Mouse (Mus musculus) hindbrain, embryonic 10.5 days (tissue): ENCODE results near the gene Trove2. TPM values are rescaled to one million over a fixed set of nuclear protein-coding genes. Genes with fewer than 3 reads are reported as not detected.

Experiments used
- DNase-seq: peaks from one replicate; pipeline ENCODE4 v3.0.0-alpha.2; 2017; ENCODE audit warnings: low spot score
- H3K27ac ChIP-seq: fragments of 300-500 bp; sonication (generic); 2 replicates; pipeline ENCODE4 v1.5.1; 2016; ENCODE audit warnings: mild to moderate bottlenecking, moderate library complexity
- H3K27me3 ChIP-seq: fragments of 300-500 bp; sonication (generic); 2 replicates; pipeline ENCODE4 v1.6.1; 2016; ENCODE audit warnings: mild to moderate bottlenecking; ENCODE audit not compliant: poor library complexity, insufficient read depth, severe bottlenecking
- H3K36me3 ChIP-seq: fragments of 300-500 bp; sonication (generic); 2 replicates; pipeline ENCODE4 v1.6.1; 2016; ENCODE audit warnings: mild to moderate bottlenecking, moderate library complexity
- H3K4me1 ChIP-seq: fragments of 300-500 bp; sonication (generic); replicated peaks from 2 replicates; pipeline ENCODE4 v1.6.1; 2016; ENCODE audit warnings: mild to moderate bottlenecking
- H3K4me3 ChIP-seq: fragments of 300-500 bp; sonication (generic); 2 replicates; pipeline ENCODE4 v1.5.1; 2016; ENCODE audit warnings: mild to moderate bottlenecking, moderate library complexity
- H3K9me3 ChIP-seq: fragments of 300-500 bp; sonication (generic); 2 replicates; pipeline ENCODE4 v1.6.1; 2016; ENCODE audit warnings: mild to moderate bottlenecking, moderate library complexity
- WGBS: fragments of 180-500 bp; shearing (Covaris S2); methylation state at CpG from one replicate; pipeline ENCODE4 v1.1.7; 2016; 5-methylcytosine and 5-hydroxymethylcytosine counted together
- polyA plus RNA-seq: library from polyadenylated mRNA; unstranded; fragments of >200 nt; fragmentation: Nextera tagmentation; extraction: Ambion mirVana; gene quantifications from 2 replicates; pipeline ENCODE4 v1.2.1, GENCODE M21; 2016

Gene Trove2
- polyA plus RNA-seq, 1 experiment from 2014 or later, result 26.5 TPM

DNA sequence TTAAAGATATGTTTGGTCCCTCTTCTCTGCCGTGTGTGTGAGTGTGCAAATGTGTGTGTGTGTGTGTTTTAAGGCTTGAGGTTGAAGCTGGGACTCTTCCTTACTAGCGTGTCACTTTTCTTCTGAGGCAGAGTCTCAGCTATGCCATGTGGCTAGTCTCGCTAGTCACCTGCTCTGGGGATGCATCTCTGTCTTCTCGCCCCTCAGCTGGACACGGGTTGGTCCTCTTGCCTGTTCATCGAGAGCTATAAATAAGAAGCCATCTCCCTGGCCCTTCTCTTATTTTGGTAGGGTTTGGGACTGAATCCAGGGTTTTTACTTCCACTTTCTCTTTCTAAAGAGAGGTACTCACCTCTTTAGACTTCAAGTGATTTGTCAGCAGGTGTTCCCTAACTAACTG is 10.6 kb downstream of the Trove2 start:
- Histone ChIP-seq H3K9me3 (no peaks in the 10 kb centered on the region), H3K27me3 (no peaks in the 10 kb centered on the region), H3K4me1 (peaks cover 8% of the 10 kb centered on the region; the same call in 1 of the 2 replicates), H3K27ac (no peak overlapping the region), H3K4me3 (no peak overlapping the region), H3K36me3 (peaks cover 69% of the 10 kb centered on the region)
- WGBS, result 90% methylated on average over 6 of the region's 6 CpGs
- no peak for DNase-seq

DNA sequence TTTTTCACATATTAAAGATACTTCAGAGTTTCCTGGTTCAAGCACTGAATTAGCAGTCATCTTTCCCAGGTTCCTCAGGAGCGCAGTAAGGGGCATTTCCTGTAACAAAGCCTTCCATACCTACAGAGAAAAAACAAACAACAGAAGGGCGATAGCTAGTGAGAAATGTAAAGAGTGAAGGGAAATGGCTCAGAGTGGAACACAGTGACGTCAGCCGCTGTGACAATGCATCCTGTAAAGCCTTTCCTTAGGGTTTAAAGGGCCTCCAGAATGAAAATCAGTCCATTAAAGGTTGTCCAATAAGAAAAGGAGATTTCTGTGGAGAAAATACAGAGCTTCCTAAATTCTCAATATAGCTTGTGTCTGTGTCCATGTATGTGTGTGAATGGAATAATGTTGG is 11.1 kb downstream of the Trove2 start:
- no peak for DNase-seq
- Histone ChIP-seq H3K27ac (no peak overlapping the region), H3K36me3 (peaks cover 74% of the 10 kb centered on the region), H3K4me3 (no peak overlapping the region), H3K9me3 (no peaks in the 10 kb centered on the region), H3K4me1 (peaks cover 7% of the 10 kb centered on the region; the same call in 1 of the 2 replicates), H3K27me3 (no peaks in the 10 kb centered on the region)
- WGBS, result 87% methylated on average over 4 of the region's 4 CpGs

DNA sequence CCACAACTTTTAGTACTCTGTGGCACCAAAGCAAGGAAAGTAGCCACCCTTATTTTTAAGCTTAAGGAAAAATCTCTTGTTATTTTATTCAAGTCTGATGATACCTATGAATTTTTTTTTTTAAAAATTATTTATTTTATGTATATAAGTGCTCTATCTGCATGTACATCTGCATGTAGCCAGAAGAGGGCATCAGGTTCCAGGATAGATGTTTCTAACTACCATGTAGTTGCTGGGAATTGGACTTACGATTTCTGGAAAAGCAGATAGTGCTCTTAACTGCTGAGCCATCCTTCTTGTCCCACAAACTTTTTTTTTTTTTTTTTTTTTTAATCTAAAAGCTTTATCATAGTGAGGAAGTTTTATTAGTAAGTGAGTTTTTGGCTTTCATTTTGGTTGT is 12.4 kb downstream of the Trove2 start:
- Histone ChIP-seq H3K4me3 (no peak overlapping the region), H3K27ac (no peak overlapping the region), H3K27me3 (no peaks in the 10 kb centered on the region), H3K9me3 (no peaks in the 10 kb centered on the region), H3K36me3 (peaks cover 75% of the 10 kb centered on the region), H3K4me1 (no peaks in the 10 kb centered on the region)
- 81% methylated on average over 1 of the region's 1 CpGs for WGBS
- no peak for DNase-seq

DNA sequence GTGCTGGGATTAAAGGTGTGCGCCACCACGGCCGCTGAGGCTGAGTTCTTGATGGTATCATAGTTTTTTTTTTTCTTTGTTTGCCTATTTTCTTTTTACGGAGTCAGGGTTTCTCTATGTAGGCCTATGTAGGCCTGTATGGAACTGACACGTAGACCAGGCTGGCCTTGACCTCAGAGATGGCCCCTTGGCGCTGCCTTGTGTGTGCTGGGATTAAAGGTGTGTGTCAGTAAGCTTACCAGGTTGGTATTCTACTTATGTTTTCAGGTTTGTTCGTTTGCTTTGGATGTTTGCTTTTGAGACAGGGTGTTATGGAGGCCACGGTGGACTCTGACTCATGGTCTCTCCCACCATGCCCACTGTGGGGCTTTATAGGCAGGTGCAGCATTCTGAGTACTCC is 14.7 kb downstream of the Trove2 start:
- H3K4me1 ChIP-seq, result no peaks in the 10 kb centered on the region
- DNase-seq, result no peak
- H3K9me3 ChIP-seq, result no peaks in the 10 kb centered on the region
- H3K27ac ChIP-seq, result no peak overlapping the region
- H3K4me3 ChIP-seq, result no peak overlapping the region
- 89% methylated on average over 8 of the region's 8 CpGs for WGBS
- H3K36me3 ChIP-seq, result peaks cover 94% of the 10 kb centered on the region
- H3K27me3 ChIP-seq, result no peaks in the 10 kb centered on the region

DNA sequence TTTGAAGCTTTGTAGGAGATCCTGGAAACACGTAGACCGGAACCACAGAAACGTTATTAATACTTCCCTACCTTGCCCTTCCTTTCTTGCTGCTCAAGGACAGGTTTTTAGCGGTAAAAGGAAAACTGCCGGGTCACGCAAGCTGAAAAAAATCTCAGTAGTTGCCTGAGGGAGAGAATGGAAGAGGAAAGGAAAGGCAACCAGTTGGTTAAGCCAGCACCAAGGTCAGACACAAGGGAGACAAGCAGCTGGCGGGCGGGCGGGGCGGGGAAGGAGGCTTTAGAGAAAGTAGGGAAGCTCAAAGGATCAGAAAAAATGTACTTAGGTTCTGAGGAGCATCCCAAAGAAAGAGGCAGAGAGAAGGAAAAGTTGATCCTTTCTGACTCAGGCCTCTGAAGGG is 31.0 kb downstream of the Trove2 start:
- peaks cover 59% of the 10 kb centered on the region for H3K36me3 ChIP-seq
- H3K4me3 ChIP-seq, result no peak overlapping the region
- H3K27ac ChIP-seq, result no peak overlapping the region
- 0 out of 2 replicates have a peak, but pooled peaks cover 11% of the 10 kb centered on the region for H3K4me1 ChIP-seq
- 90% methylated on average over 10 of the region's 10 CpGs for WGBS
- DNase-seq, result no peak
- no peaks in the 10 kb centered on the region for H3K27me3 ChIP-seq
- no peaks in the 10 kb centered on the region for H3K9me3 ChIP-seq

DNA sequence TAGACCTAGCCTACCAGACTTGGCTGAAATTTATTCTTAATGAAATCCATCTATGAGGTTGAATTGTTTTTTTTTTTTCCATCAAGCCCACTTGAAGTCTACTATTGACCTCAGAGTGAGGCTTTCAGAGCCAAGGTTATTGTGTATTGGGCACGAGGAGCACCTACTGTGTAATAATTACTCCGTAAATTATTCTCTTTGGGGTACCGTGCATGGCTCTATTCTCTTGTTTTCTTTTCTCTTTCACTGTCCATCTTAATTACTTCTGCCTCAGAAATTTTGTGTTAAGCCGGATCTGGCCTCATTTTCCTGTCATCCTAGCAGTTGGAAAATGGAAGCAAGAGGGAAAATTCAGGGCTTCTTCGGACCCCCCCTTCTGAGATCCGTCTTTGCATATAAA is 34.7 kb downstream of the Trove2 start:
- WGBS, result 68% methylated on average over 6 of the region's 6 CpGs
- no peak overlapping the region for H3K27ac ChIP-seq
- DNase-seq, result no peak

DNA sequence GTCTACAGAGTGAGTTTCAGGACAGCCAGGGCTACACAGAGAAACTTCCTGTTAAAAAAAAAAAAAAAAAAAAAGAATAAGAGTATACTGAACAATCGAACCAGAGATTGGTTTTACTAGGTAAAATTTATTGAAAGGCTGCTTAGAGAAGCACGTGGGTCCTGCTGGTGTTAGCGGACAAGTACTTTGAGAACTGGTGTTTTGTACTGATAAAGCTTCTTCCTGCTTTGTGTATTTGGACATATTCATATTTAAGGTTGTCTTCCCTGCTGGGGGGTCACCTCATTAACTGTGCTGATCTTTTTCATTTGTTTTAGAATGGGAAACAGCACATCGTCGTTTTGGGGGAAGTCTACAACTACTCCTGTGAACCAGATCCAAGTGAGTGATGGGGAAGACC is 35.5 kb downstream of the Trove2 start:
- peaks cover 4% of the 10 kb centered on the region; the same call in 1 of the 2 replicates for H3K27me3 ChIP-seq

More for the DNA sequence above, 34.7 kb downstream of the Trove2 start:
- H3K27me3 ChIP-seq, result peaks cover 4% of the 10 kb centered on the region; the same call in 1 of the 2 replicates
- H3K9me3 ChIP-seq, result no peaks in the 10 kb centered on the region
- H3K4me3 ChIP-seq, result no peak overlapping the region
- H3K4me1 ChIP-seq, result peaks cover 19% of the 10 kb centered on the region
- H3K36me3 ChIP-seq, result peaks cover 45% of the 10 kb centered on the region

DNA sequence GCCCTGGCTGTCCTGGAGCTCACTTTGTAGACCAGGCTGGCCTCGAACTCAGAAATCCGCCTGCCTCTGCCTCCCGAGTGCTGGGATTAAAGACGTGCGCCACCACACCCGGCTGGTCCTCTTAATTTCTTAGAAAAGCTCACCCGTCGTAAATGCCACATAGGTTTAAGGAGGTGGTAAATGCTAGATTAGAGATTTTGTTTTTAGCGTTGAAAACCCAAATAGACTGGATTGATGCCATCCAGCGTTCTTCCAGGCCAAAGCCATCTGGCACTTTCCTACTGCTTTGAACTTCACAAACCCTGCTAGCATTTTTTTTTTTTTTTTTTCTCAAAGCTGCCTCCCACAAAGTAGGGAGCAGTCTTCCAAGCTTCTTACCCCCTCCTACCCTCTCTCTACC is 36.3 kb downstream of the Trove2 start:
- Histone ChIP-seq H3K9me3 (no peaks in the 10 kb centered on the region), H3K36me3 (peaks cover 30% of the 10 kb centered on the region), H3K4me3 (no peak overlapping the region; the same call in 1 of the 2 replicates), H3K27ac (no peak overlapping the region), H3K4me1 (peaks cover 19% of the 10 kb centered on the region), H3K27me3 (peaks cover 4% of the 10 kb centered on the region; the same call in 1 of the 2 replicates)
- 91% methylated on average over 10 of the region's 10 CpGs for WGBS
- DNase-seq, result no peak

More for the DNA sequence above, 35.5 kb downstream of the Trove2 start:
- WGBS, result 90% methylated on average over 5 of the region's 5 CpGs
- Histone ChIP-seq H3K27ac (no peak overlapping the region), H3K9me3 (no peaks in the 10 kb centered on the region), H3K4me1 (peaks cover 19% of the 10 kb centered on the region), H3K4me3 (no peak overlapping the region), H3K36me3 (peaks cover 38% of the 10 kb centered on the region)
- DNase-seq, result no peak

DNA sequence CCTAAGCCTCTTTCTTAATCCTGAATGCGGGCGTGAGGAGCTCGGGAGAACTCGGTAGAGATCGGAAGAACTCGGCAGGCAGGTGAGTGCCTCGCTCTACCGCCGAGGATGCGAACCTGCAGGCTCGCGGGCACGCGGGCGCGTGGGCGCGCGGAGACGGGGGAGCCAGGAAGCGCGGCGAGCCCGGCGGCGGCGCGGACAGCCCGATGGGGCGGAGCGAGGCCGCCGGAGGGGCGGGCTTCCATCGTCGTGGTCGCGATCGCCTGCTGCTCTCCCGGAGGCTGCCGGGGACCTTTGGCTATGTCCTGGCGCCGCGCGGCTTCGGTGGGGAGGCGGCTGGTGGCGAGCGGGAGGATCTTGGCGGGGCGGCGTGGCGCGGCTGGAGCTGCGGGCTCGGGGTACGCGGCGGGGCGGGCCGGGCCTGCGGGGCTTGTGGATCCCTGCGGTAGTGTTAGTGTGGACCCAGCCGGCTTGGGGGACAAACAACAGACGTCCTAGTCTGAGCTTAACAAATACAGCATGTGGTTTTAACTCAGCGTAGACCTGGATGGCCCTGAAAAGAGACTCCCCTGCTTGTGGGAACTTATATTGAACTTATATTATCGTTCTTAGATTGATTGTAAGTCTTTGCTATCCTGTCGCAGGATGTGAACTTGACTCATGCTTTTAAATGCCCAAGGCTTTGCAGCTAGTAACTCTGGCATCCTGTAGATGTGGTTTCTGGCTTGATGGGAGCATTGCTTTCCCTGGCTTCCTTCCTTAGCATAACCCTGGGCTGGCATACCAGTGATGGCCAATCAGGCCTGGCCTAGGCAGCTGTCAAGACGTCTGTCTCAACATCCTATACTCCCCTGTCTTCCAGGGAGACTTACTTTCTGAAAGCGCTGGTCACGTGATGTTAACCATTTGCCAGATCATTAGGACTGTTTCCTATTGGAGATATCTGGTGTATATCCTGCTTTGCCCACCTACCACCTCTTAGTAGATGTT is 37.2 kb downstream of the Trove2 start:
- no peaks in the 10 kb centered on the region for H3K9me3 ChIP-seq
- H3K36me3 ChIP-seq, result peaks cover 21% of the 10 kb centered on the region
- H3K27ac ChIP-seq, result peak overlapping the region; percentile 94
- WGBS, result under 1% methylated on average over 71 of the region's 71 CpGs
- peaks cover 4% of the 10 kb centered on the region; the same call in 1 of the 2 replicates for H3K27me3 ChIP-seq
- H3K4me3 ChIP-seq, result peak overlapping the region; percentile 86
- peaks cover 19% of the 10 kb centered on the region for H3K4me1 ChIP-seq
- DNase-seq, result peak; percentile 82

DNA sequence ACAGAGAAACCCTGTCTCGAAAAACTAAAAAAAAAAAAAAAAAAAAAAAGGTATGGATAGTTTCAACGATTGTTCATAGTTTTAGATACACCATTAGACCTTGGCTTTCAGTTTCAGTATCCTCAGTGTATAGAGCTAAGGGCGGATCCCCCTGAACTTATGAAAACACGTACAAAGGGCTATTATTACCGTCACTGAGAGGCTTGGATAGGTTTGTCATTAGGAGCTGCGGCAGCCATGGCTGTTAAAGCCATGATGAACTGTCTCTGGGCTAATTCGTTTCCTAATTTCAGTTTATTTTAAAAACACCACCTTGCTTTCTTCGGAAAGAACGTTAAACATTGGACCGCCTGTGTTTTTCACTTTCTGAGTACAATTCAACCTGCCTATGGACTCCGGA is 38.1 kb downstream of the Trove2 start:
- H3K4me3 ChIP-seq, result peak overlapping the region; percentile 86
- H3K36me3 ChIP-seq, result peaks cover 13% of the 10 kb centered on the region
- no peaks in the 10 kb centered on the region for H3K9me3 ChIP-seq
- peak; percentile 4 for DNase-seq
- H3K4me1 ChIP-seq, result peaks cover 19% of the 10 kb centered on the region
- WGBS, result 32% methylated on average over 11 of the region's 11 CpGs
- H3K27me3 ChIP-seq, result peaks cover 4% of the 10 kb centered on the region; the same call in 1 of the 2 replicates
- H3K27ac ChIP-seq, result peak overlapping the region; percentile 94

DNA sequence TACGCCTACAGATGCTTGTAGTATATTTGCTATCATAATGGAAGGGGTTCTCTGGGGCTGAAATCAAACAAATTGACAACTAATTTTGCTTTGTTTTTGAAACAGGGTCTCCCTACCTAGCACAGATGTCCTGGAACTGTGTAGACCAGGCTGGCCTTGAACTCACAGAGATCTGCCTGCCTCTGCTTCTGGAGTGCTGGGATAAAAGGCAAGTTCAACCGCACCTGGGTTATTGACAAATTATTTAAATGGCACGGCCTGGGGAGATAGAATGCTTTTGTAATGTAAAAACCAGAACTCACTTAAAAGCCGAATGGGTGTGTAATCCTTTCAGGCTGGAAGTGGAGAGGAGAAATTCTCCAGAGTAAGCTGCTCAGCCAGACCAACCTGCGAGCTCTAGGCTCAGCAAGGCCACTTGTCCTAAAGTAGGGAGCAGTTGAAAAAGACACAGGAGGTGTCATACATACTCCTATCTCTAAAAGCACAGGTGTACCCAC is 42.9 kb downstream of the Trove2 start:
- WGBS, result 82% methylated on average over 5 of the region's 5 CpGs
- no peaks in the 10 kb centered on the region for H3K36me3 ChIP-seq
- no peak overlapping the region for H3K4me3 ChIP-seq
- H3K4me1 ChIP-seq, result no peaks in the 10 kb centered on the region
- no peaks in the 10 kb centered on the region for H3K9me3 ChIP-seq
- no peak overlapping the region for H3K27ac ChIP-seq
- no peak for DNase-seq
- H3K27me3 ChIP-seq, result peaks cover 4% of the 10 kb centered on the region; the same call in 1 of the 2 replicates

DNA sequence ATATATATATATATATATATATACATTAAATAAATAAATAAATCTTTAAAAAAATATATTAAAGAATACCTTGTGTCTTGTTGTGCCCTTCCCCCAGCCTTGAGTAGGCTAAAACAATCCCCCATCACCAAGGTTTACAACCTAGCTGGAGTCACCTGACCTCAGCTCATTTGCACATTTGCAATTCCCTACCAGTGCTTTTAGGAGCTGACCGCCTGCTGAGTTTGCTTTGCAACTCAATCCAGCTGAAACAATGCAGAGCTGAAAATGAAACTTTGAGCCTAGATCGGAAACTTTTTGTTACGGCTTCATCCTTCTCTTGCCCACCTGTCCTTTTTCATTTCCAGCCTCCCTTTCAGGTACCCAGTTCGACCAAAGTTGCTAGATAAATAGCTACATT is 45.2 kb downstream of the Trove2 start:
- no peak overlapping the region for H3K4me3 ChIP-seq
- DNase-seq, result no peak
- H3K36me3 ChIP-seq, result no peaks in the 10 kb centered on the region
- H3K27me3 ChIP-seq, result no peaks in the 10 kb centered on the region
- WGBS, result 45% methylated on average over 4 of the region's 4 CpGs
- no peaks in the 10 kb centered on the region for H3K9me3 ChIP-seq
- H3K4me1 ChIP-seq, result no peaks in the 10 kb centered on the region
- no peak overlapping the region for H3K27ac ChIP-seq

DNA sequence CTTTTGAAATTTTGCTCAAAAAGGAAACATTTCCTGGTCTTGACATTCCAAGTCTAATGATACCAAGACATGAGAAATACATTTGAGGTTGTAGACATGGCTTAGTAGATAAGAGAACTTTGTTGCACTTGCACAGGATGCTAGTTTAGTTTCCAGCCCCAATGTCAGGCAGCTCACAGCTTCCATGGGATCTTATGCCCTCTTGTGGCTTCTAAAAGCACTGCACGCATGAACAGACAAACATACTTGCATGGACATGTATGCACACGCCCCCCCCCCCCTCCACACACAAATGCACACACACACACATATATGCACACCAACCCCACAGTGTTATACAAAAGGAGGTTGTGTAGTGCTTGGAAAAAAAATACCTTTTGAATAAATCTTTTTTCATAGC is 46.0 kb downstream of the Trove2 start:
- WGBS, result 84% methylated on average over 2 of the region's 2 CpGs
- no peak overlapping the region for H3K27ac ChIP-seq
- no peak overlapping the region for H3K4me3 ChIP-seq
- no peaks in the 10 kb centered on the region for H3K9me3 ChIP-seq
- H3K27me3 ChIP-seq, result no peaks in the 10 kb centered on the region
- peak; percentile 27 for DNase-seq
- H3K36me3 ChIP-seq, result no peaks in the 10 kb centered on the region
- no peaks in the 10 kb centered on the region for H3K4me1 ChIP-seq
